Mouse (Mus musculus) bone marrow macrophage, adult 2 months (primary cell): Measurements from ENCODE around the gene Tspan5.

ENCODE experiments used
- CTCF ChIP-seq: IDR thresholded peaks from 2 replicates; pipeline ENCODE4 v1.5.1; 2012; ENCODE audit warnings: low read depth, mild to moderate bottlenecking, low read length, moderate library complexity
- POLR2A ChIP-seq: IDR thresholded peaks from 2 replicates; pipeline ENCODE4 v1.6.1; 2012; ENCODE audit warnings: mild to moderate bottlenecking, low read depth, low read length, borderline replicate concordance

DNA sequence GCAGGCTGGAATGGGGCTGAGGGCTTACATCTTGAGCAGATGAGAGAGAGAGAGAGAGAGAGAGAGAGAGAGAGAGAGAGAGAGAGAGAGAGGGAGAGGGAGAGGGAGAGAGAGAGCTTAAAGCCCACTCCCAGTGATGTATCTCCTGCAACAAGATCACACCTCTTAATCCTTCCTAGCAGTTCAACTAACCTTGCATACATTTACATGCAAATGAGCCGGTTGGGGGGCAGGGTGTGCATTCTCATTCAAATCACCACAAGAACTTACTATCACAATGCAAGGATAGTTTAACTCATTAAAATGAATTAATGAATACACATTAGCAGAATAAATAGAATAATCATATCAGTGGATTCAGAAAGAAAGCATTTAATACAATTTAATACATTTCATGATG is 49.7 kb upstream of the Tspan5 start:
- no peak for TF ChIP-seq CTCF
- no peak for TF ChIP-seq POLR2A
